Mouse (Mus musculus): ENCODE results near the gene Lsp1. TPM values are rescaled to one million over a fixed set of nuclear protein-coding genes. Genes with fewer than 3 reads are reported as not detected.

Lsp1 gene
- polyA plus RNA-seq, 1 experiment from 2014 or later = 6.9 TPM

- no peak for ATAC-seq
- Histone ChIP-seq H3K9ac (replicated peaks) (no peak overlapping the region), H3K27me3 (no peaks in the 10 kb centered on the region), H3K4me1 (replicated peaks) (peaks cover 29% of the 10 kb centered on the region), H3K4me3 (replicated peaks) (no peak overlapping the region), H3K27ac (no peak overlapping the region), H3K36me3 (no peaks in the 10 kb centered on the region), H3K4me2 (replicated peaks) (no peak overlapping the region), H3K9me3 (no peaks in the 10 kb centered on the region)
- 96% methylated on average over 3 of the region's 3 CpGs for WGBS
Observed at GRCm38 (mm10) chr7:142479886-142480285, 19.3 kb downstream of the Lsp1 start.

DNA sequence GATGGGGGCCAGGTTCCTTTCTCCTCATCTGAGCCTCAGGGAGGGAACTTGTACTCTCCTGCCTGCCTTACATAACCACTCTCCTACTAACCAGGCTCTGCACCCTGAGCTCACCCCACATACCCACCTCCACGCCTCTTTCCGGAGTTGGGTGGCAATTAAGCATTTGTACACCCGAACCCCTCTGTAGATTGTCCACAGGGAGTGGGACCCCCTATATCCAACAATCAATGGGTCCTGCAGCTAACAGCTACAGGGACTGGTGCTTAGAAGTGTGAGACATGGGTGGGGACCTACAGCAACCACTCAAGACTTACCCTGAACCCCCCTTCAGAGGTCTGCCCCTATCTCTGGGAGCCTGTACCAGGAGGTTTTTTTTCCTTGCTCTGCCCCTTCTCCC, 20.1 kb downstream of the Lsp1 start:
- H3K27ac ChIP-seq = no peak overlapping the region
- H3K9ac ChIP-seq (replicated peaks) = no peak overlapping the region
- peaks cover 25% of the 10 kb centered on the region for H3K4me1 ChIP-seq (replicated peaks)
- no peak for ATAC-seq
- H3K4me2 ChIP-seq (replicated peaks) = no peak overlapping the region
- no peaks in the 10 kb centered on the region for H3K9me3 ChIP-seq
- no peaks in the 10 kb centered on the region for H3K36me3 ChIP-seq
- H3K27me3 ChIP-seq = no peaks in the 10 kb centered on the region
- WGBS = 95% methylated on average over 3 of the region's 3 CpGs
- no peak overlapping the region for H3K4me3 ChIP-seq (replicated peaks)

DNA sequence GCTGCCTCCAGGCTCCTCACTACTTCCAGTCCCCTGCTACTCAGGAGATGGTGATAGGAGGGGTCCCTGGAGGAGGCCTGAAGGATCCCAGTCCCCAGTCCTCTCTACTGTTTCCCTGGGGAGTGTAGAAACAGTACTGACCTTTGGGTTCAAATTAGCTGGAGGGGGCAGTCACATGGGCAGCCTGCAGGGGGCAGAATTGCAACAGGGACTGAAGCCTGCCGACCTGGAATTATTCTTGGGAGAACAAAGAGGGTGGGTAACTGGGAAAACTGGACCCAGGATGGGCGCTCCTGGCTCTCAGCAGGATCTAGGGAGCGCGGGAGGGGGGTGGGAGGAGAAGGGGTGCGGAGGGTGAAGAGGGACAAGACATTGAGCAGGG, 20.6 kb downstream of the Lsp1 start:
- peak; percentile 8; the same call in 1 of the 2 replicates for ATAC-seq
- 6% methylated on average over 5 of the region's 5 CpGs for WGBS
- H3K9ac ChIP-seq (replicated peaks) = peak overlapping the region; percentile 68

GRCm38 (mm10) chr7:142481568-142482255, 21.1 kb downstream of the Lsp1 start:
- Histone ChIP-seq H3K4me3 (replicated peaks) (peak overlapping the region; percentile 29), H3K36me3 (no peaks in the 10 kb centered on the region), H3K27me3 (no peaks in the 10 kb centered on the region), H3K9me3 (no peaks in the 10 kb centered on the region), H3K27ac (peak overlapping the region; percentile 69), H3K9ac (replicated peaks) (peak overlapping the region; percentile 68), H3K4me2 (replicated peaks) (peak overlapping the region; percentile 61), H3K4me1 (replicated peaks) (peaks cover 28% of the 10 kb centered on the region)
- ATAC-seq = peak; percentile 76
- WGBS = 2% methylated on average over 22 of the region's 22 CpGs

More for the DNA sequence above, 20.6 kb downstream of the Lsp1 start:
- peaks cover 25% of the 10 kb centered on the region for H3K4me1 ChIP-seq (replicated peaks)
- H3K36me3 ChIP-seq = no peaks in the 10 kb centered on the region
- no peaks in the 10 kb centered on the region for H3K9me3 ChIP-seq
- H3K27me3 ChIP-seq = no peaks in the 10 kb centered on the region
- peak overlapping the region; percentile 61 for H3K4me2 ChIP-seq (replicated peaks)
- H3K4me3 ChIP-seq (replicated peaks) = peak overlapping the region; percentile 29
- H3K27ac ChIP-seq = peak overlapping the region; percentile 69

- H3K36me3 ChIP-seq = no peaks in the 10 kb centered on the region
- H3K4me1 ChIP-seq (replicated peaks) = peaks cover 32% of the 10 kb centered on the region
- H3K27ac ChIP-seq = peak overlapping the region; percentile 69
- no peaks in the 10 kb centered on the region for H3K27me3 ChIP-seq
- H3K4me2 ChIP-seq (replicated peaks) = peak overlapping the region; percentile 61
- H3K9ac ChIP-seq (replicated peaks) = peak overlapping the region; percentile 68; the same call in 1 of the 2 replicates
- peak; percentile 53 for ATAC-seq
- H3K9me3 ChIP-seq = no peaks in the 10 kb centered on the region
- no peak overlapping the region for H3K4me3 ChIP-seq (replicated peaks)
- WGBS = 28% methylated on average over 6 of the region's 6 CpGs
Observed at GRCm38 (mm10) chr7:142482256-142482609, 21.6 kb downstream of the Lsp1 start.

DNA sequence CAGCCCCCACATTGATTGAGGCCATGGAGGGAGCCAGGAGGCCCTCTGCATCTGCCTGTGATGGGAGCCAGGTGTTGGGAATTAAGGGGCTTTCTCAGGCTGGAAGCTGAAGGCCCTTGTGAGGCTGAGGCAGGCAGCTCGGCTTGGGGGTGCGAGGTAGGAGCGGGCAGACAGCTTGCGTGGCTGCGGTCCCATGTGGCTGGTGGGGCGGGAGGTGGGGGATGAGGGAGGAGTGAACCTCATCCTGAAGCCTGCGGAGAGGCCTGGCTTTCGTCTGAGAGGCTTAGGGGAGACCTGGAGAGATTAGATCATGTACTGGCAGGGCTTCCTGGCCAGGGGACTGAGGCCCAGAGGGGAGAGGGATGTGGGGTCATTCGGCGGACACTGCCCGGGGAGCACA, 22.5 kb downstream of the Lsp1 start:
- H3K9me3 ChIP-seq = no peaks in the 10 kb centered on the region
- no peaks in the 10 kb centered on the region for H3K27me3 ChIP-seq
- peaks cover 38% of the 10 kb centered on the region for H3K4me1 ChIP-seq (replicated peaks)
- H3K27ac ChIP-seq = peak overlapping the region; percentile 19; the same call in 1 of the 2 replicates
- no peak overlapping the region for H3K4me3 ChIP-seq (replicated peaks)
- H3K9ac ChIP-seq (replicated peaks) = no peak overlapping the region
- no peaks in the 10 kb centered on the region for H3K36me3 ChIP-seq
- WGBS = 48% methylated on average over 11 of the region's 11 CpGs
- no peak overlapping the region for H3K4me2 ChIP-seq (replicated peaks)
- no peak for ATAC-seq

GRCm38 (mm10) chr7:142484780-142485179, 24.2 kb downstream of the Lsp1 start:
- no peak overlapping the region for H3K27ac ChIP-seq
- no peaks in the 10 kb centered on the region for H3K27me3 ChIP-seq
- peaks cover 38% of the 10 kb centered on the region for H3K4me1 ChIP-seq (replicated peaks)
- no peak overlapping the region for H3K4me3 ChIP-seq (replicated peaks)
- H3K4me2 ChIP-seq (replicated peaks) = no peak overlapping the region
- no peaks in the 10 kb centered on the region for H3K9me3 ChIP-seq
- no peak for ATAC-seq
- 82% methylated on average over 12 of the region's 12 CpGs for WGBS
- H3K36me3 ChIP-seq = no peaks in the 10 kb centered on the region
- no peak overlapping the region for H3K9ac ChIP-seq (replicated peaks)

DNA sequence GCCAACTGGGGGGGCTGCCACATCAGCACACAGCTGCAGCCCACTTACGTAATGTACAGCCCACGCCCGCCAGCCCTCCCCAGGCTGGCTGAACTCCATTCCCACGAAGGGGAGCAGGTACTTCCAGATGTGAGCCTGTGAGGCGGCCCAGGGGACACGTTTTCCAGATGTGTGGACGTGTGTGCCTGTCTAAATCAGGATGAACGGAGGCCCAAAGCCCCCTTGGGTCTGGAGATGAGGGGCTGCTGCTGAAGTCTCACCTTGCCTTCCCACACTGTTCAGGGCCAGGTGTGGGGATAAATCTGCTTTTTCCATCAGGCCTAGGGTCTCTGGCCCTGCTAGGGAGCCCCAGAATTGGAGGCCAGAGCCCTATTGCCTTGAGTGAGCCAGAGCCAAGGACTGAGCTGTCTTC, 26.1 kb downstream of the Lsp1 start:
- Histone ChIP-seq H3K27me3 (no peaks in the 10 kb centered on the region), H3K4me2 (replicated peaks) (no peak overlapping the region), H3K4me1 (replicated peaks) (peaks cover 30% of the 10 kb centered on the region), H3K9ac (replicated peaks) (no peak overlapping the region; the same call in 1 of the 2 replicates), H3K27ac (no peak overlapping the region), H3K4me3 (replicated peaks) (no peak overlapping the region), H3K9me3 (no peaks in the 10 kb centered on the region), H3K36me3 (no peaks in the 10 kb centered on the region)
- no peak for ATAC-seq
- 75% methylated on average over 8 of the region's 8 CpGs for WGBS

DNA sequence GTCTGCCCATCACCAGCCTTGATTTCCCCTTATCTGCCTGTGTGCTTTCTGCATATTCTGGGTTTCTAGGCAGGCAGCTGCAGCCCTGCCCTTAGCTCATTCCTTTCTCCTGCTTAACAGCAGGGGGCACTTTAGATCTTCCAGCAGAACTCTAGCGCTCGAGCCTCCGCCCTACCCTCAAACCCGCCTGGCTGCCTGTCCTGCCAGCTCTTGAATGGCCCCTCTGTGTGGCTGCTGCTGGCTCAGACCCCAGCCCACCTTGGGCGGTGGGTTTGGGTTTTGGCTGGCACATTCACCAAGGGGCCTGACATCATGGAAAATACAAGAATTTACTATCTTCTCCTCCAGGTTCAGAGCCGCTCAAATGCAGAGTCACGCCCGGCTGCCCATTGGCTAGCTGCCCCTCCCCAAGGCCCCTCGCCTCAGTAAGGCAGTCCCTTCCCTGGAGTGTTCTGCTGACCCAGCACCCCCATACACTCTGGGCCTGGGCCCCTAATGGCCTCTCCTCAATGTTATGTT, 26.8 kb downstream of the Lsp1 start:
- Histone ChIP-seq H3K27me3 (no peaks in the 10 kb centered on the region), H3K4me1 (replicated peaks) (peaks cover 24% of the 10 kb centered on the region), H3K9ac (replicated peaks) (no peak overlapping the region; the same call in 1 of the 2 replicates), H3K4me2 (replicated peaks) (peak overlapping the region; percentile 26), H3K27ac (no peak overlapping the region), H3K4me3 (replicated peaks) (no peak overlapping the region), H3K9me3 (no peaks in the 10 kb centered on the region), H3K36me3 (no peaks in the 10 kb centered on the region)
- 20% methylated on average over 9 of the region's 9 CpGs for WGBS
- ATAC-seq = peak; percentile 72

DNA sequence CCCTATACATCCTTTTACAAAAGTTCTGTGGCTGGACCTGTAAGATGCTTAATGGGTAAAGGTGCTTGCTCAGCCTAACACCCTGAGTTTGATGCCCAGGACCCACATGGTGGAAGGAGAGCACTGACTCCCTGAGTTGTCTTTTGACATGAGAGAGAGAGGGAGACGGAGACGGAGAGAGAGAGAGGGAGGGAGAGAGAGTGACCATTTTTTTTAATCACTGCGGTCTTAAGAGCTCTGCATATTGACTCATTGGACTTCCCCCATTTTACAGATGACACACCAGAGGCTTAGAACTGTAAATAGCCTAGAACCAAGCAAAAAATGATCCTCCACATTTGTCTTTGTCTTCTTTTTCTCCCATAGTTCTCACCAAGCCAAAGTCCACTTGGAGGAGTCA, 27.4 kb downstream of the Lsp1 start:
- Histone ChIP-seq H3K9me3 (no peaks in the 10 kb centered on the region), H3K9ac (replicated peaks) (no peak overlapping the region), H3K4me2 (replicated peaks) (no peak overlapping the region), H3K4me3 (replicated peaks) (no peak overlapping the region), H3K27me3 (no peaks in the 10 kb centered on the region), H3K27ac (no peak overlapping the region), H3K4me1 (replicated peaks) (peaks cover 17% of the 10 kb centered on the region), H3K36me3 (no peaks in the 10 kb centered on the region)
- 76% methylated on average over 3 of the region's 3 CpGs for WGBS
- ATAC-seq = no peak

DNA sequence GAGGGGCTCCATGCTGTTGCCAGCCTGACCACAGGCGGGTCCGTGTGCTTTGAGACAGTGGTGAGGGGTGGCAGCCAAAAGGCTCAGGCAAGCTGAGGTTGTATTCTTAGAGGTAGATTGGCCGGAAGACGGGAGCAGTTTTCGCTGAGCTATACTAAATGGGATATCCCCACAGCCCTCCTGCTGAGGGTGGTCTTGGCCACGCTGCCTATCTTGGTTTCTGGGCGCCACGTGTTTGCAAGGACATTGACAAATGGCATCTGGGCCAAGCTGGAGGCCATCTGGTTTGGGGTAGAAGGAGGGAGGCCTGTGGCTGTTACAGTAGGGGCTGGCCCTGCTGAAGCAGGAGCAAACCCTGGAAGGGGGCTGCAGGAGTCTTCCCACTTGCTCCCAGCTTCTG, 32.9 kb downstream of the Lsp1 start:
- 87% methylated on average over 8 of the region's 8 CpGs for WGBS
- no peak for ATAC-seq
- H3K27ac ChIP-seq = no peak overlapping the region

DNA sequence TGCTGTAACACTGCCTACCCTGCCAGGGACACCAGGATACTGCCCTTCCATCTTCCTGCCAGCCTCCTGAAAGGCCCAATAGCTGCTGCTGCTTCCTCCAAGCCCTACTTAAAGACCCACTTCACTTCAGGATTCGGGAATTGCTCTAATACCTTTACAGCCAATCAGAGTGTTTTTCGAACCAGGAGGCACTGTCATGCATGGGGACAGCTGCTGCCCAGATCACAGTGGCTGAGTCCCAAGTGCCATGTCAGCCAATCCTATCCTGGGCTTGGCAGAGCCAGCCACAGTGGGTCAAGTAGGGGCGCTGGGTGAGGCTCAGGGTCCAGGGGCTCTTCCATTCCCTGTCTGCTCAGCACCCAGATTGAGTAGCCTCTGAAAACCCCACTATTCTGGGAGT, 35.5 kb downstream of the Lsp1 start:
- H3K4me3 ChIP-seq (replicated peaks) = no peak overlapping the region
- H3K4me2 ChIP-seq (replicated peaks) = no peak overlapping the region
- H3K9me3 ChIP-seq = no peaks in the 10 kb centered on the region
- WGBS = 76% methylated on average over 3 of the region's 3 CpGs
- no peaks in the 10 kb centered on the region for H3K36me3 ChIP-seq
- H3K27me3 ChIP-seq = no peaks in the 10 kb centered on the region
- no peaks in the 10 kb centered on the region for H3K4me1 ChIP-seq (replicated peaks)
- ATAC-seq = no peak
- H3K9ac ChIP-seq (replicated peaks) = no peak overlapping the region
- no peak overlapping the region for H3K27ac ChIP-seq

More for the DNA sequence above, 32.9 kb downstream of the Lsp1 start:
- no peak overlapping the region for H3K4me2 ChIP-seq (replicated peaks)
- no peaks in the 10 kb centered on the region for H3K9me3 ChIP-seq
- no peak overlapping the region for H3K9ac ChIP-seq (replicated peaks)
- H3K27me3 ChIP-seq = no peaks in the 10 kb centered on the region
- no peak overlapping the region for H3K4me3 ChIP-seq (replicated peaks)
- H3K4me1 ChIP-seq (replicated peaks) = no peaks in the 10 kb centered on the region
- H3K36me3 ChIP-seq = no peaks in the 10 kb centered on the region

GRCm38 (mm10) chr7:142496800-142497199, 36.2 kb downstream of the Lsp1 start:
- H3K9me3 ChIP-seq = no peaks in the 10 kb centered on the region
- H3K4me1 ChIP-seq (replicated peaks) = no peaks in the 10 kb centered on the region
- ATAC-seq = no peak
- H3K27me3 ChIP-seq = no peaks in the 10 kb centered on the region
- WGBS = 87% methylated on average over 5 of the region's 5 CpGs
- no peak overlapping the region for H3K4me2 ChIP-seq (replicated peaks)
- no peak overlapping the region for H3K9ac ChIP-seq (replicated peaks)
- no peaks in the 10 kb centered on the region for H3K36me3 ChIP-seq
- no peak overlapping the region for H3K4me3 ChIP-seq (replicated peaks)
- H3K27ac ChIP-seq = no peak overlapping the region

All from midbrain, embryonic 13.5 days (tissue).